Mouse (Mus musculus): ENCODE data around the gene Tmem239. TPM values are rescaled to one million over a fixed set of nuclear protein-coding genes. Genes with fewer than 3 reads are reported as not detected.
A peak's percentile ranks its signal among the peaks of the same experiment; 100 is the strongest.
"Not testable (repeated sequence)": the region's sequence is repeated elsewhere in the genome, so short reads cannot be mapped to it uniquely, and the experiment has no call there.

Tmem239 gene
- total RNA-seq (2021) = not detected

- DNase-seq = no peak
- intact Hi-C loops (cut with DNase I) = no loop called here
Observed at GRCm38 (mm10) chr2:130406178-130406577, at the start of gene Tmem239. Gene Tmem239 (plus strand): TSS chr2:130406478.

DNA sequence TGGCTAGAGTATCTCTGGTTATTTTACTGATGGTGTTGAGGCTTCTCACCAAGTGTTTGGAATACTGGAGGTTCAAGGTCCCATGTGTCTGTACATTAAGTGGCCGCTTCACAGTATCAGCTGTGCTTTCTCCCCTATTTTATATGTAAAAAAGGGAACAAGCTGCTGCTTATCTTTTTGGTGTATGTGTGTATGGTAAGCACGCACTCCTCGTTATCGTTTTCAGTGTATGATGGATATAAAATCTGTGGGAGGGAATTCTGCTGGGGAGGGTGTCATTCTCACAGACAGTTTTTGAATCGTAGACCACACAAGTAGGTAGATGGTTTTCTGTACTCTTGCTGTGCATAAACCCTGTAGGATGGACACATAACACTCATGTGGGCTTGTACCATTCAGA is 48.7 kb upstream of the Tmem239 start:
- no peak for DNase-seq
- intact Hi-C loops (cut with DNase I) = no loop called here

GRCm38 (mm10) chr2:130358852-130359251 is 47.4 kb upstream of the Tmem239 start:
- no peak for DNase-seq
- intact Hi-C loops (cut with DNase I) = no loop called here

- intact Hi-C loops (cut with DNase I) = loop anchor here (2.0 kb wide), 1 partner anchor 72 kb away; no protein-coding TSS in a partner anchor
- DNase-seq = peak; percentile 53 to 74
Observed at GRCm38 (mm10) chr2:130362511-130363026, 43.7 kb upstream of the Tmem239 start.

DNA sequence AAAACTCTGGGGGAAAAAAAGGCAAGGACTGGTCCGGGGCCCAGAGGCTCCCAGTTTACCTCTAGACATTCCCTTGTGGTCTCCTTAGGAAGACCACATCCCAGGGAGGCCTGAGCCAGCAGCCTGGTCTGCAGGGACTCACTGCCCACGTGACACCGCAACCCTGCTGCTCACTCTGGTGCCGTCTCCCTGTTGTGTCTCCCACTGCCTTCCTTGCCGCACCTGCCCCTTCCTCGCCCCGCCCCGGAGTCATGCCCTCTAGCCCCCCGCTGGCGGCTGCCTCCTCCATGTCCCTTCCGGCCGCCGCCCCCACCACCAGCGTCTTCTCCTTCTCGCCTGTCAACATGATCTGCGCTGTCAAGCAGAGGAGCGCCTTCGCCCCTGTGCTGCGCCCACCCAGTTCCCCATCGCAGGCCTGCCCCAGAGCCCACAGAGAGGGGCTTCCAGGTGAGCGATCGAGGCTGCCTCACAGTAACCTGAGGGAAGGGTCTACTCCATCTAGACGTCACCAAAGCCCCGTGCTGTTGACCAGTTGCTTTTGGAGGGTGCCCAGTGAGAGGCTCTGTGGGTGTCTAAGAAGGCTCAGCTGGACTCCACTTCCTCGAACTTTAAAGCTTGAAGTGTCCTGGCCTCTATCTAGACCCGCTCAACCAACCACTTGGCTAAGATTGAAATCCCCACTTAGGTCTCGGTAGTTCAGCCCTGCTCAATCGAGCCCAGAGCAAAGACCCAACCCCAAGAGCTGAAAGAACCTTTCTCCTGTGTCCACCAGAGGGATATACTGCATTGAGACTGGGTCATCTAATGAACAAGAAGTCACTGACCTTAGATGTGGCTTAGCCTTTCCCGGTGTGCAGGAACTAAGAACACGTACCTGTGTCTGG is 40.8 kb upstream of the Tmem239 start:
- DNase-seq = peak; percentile 18 to 37
- intact Hi-C loops (cut with DNase I) = no loop called here

- intact Hi-C loops (cut with DNase I) = no loop called here
- DNase-seq = no peak
Observed at GRCm38 (mm10) chr2:130367386-130367785, 38.9 kb upstream of the Tmem239 start.

DNA sequence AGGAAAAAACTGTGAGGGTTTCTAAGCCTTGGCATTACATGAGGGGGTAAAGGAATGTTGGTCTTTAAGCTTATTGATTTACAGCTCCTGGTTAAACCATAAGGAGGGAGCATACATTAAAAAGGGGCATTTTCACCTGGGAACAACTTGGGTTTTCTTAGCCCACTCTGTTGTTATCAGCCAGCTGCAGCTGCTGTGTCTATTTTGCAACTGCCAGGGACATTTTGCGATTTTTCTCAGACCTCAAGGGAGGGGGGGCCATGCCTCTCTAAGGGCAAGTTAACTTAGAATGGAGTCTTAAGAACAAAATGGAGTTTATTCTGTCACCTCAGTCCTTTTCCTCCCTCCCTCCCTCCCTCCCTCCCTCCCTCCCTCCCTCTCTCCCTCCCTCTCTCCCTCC is 33.3 kb upstream of the Tmem239 start:
- DNase-seq; intact Hi-C loops (cut with DNase I): not testable (repeated sequence)

GRCm38 (mm10) chr2:130374951-130375350 is 31.3 kb upstream of the Tmem239 start:
- no peak for DNase-seq
- intact Hi-C loops (cut with DNase I) = no loop called here

- DNase-seq = no peak
- intact Hi-C loops (cut with DNase I) = no loop called here
Observed at GRCm38 (mm10) chr2:130383205-130383604, 23.1 kb upstream of the Tmem239 start.

DNA sequence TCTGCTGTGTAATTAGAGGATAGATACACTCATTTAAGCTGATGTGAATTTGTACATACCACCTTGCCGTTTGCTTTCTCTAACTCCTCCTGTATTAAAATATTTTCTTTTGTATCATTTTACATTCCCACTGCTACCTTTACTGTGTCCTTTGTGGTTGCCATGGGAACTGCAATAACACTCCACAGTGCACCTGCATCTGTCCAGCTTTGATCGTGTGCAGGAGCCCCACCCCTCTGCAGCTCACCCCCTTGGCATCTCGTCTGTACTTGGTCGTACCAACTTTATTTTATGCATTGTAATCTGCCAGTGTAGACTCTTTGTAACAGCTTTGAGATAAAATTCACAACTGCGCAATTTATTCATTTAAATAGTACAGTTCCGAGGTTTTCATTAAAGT is 22.4 kb upstream of the Tmem239 start:
- intact Hi-C loops (cut with DNase I) = no loop called here

GRCm38 (mm10) chr2:130386212-130386611 is 20.1 kb upstream of the Tmem239 start:
- intact Hi-C loops (cut with DNase I) = no loop called here
- DNase-seq = no peak

More for the DNA sequence above, 22.4 kb upstream of the Tmem239 start:
- no peak for DNase-seq

GRCm38 (mm10) chr2:130388796-130389195 is 17.5 kb upstream of the Tmem239 start:
- intact Hi-C loops (cut with DNase I) = no loop called here
- DNase-seq = no peak

DNA sequence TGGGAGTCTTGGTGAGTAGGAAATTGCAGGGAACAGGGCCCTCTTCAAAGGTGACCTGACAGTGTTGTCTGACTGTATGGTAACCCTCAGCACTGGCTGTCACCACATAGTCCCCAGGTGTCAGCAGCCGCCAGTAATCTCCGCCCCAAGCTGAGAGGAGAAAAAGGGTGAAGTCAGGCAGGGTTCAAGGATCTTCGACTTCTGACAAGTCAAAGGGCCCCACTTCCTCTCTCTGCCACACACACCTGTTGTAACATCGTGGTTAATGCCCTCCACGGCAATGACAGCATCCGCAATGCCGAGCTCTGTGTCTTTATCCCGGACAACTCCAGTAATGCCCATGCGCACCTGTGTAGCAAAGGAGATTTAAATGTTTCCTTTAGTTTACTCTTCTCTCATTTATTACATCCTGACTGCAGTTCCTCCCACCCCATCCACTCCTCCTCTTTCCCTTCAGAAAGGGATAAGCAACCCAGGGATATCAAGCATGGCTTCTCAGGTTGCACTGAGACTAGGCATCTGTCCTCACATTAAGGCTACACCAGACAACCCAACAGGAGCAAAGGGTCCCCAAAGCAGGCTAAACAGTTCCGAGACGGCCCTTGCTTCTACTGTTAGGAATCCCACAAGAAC is 15.2 kb upstream of the Tmem239 start:
- no peak for DNase-seq
- intact Hi-C loops (cut with DNase I) = no loop called here

- no peak for DNase-seq
- intact Hi-C loops (cut with DNase I) = no loop called here
Observed at GRCm38 (mm10) chr2:130392836-130393235, 13.4 kb upstream of the Tmem239 start.

DNA sequence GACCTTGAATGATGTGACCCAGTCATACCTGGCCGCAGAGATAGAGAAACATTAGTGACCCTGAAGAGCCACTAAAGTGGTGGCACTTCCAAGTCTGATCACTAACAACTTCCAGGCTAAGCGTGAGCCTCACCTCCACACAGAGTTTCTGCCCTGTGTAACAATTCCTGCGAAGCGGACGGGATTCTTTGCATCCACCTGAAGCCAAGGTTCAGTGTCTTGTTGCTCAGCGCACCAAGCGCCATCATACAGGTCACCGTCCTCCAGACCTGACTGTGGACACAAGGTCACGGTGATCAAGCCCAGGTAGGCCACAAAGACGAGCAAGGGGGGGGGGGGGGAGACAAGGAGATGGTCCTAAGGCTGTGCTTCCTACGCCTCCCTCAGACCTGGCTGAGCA is 10.6 kb upstream of the Tmem239 start:
- DNase-seq = no peak
- intact Hi-C loops (cut with DNase I) = no loop called here

GRCm38 (mm10) chr2:130397186-130397985 is 8.9 kb upstream of the Tmem239 start, which contains the start of gene Cpxm1:
Gene Cpxm1 (minus strand): TSS chr2:130397574.
- peak; percentile 47 to 50 for DNase-seq
- intact Hi-C loops (cut with DNase I) = no loop called here

- intact Hi-C loops (cut with DNase I) = no loop called here
- peak; percentile 54 to 62 for DNase-seq
Observed at GRCm38 (mm10) chr2:130398091-130398490, 8.2 kb upstream of the Tmem239 start.

- intact Hi-C loops (cut with DNase I) = no loop called here
- no peak for DNase-seq
Observed at GRCm38 (mm10) chr2:130400046-130400445, 6.2 kb upstream of the Tmem239 start.

- intact Hi-C loops (cut with DNase I) = no loop called here
- no peak for DNase-seq
Observed at GRCm38 (mm10) chr2:130401891-130402290, 4.4 kb upstream of the Tmem239 start.

GRCm38 (mm10) chr2:130404939-130405338 is 1.3 kb upstream of the Tmem239 start, which contains the start of the genes Gm28372 and 1700020A23Rik:
Gene Gm28372 (plus strand): TSS chr2:130405239.
Gene 1700020A23Rik (plus strand): TSS chr2:130405259.
- intact Hi-C loops (cut with DNase I) = no loop called here
- DNase-seq = no peak

GRCm38 (mm10) chr2:130408194-130408593 is 1.9 kb downstream of the Tmem239 start:
- intact Hi-C loops (cut with DNase I) = no loop called here
- DNase-seq = no peak
